Mouse (Mus musculus) small intestine, adult 2 months (tissue): ENCODE measurements at regions not wholly inside any gene's neighbourhood (a gene's known extent, or its start where the extent isn't known, plus 50 kb on each side); places are given as distances from the start of the nearest gene placed in this dataset.

Experiments used
- CTCF ChIP-seq: fragments of 200-500 bp; IDR thresholded peaks from 2 replicates; pipeline ENCODE4 v1.5.1; 2012; ENCODE audit warnings: low read depth, mild to moderate bottlenecking, control low read depth, inconsistent platforms, low read length, moderate library complexity, mixed read lengths; ENCODE audit not compliant: insufficient replicate concordance, insufficient read length; ENCODE audit errors: extremely low read depth
- POLR2A ChIP-seq: fragments of 200-500 bp; IDR thresholded peaks from 2 replicates; pipeline ENCODE4 v1.6.1; 2012; ENCODE audit warnings: low read depth, mild to moderate bottlenecking, control low read depth, inconsistent platforms, low read length, moderate library complexity

GRCm38 (mm10) chr3:129412961-129413246, 80.4 kb upstream of the Enpep start:
- TF ChIP-seq CTCF (no peak), POLR2A (no peak)
